ENCODE assay signal across 9 mouse cellular contexts in genomic region chr9:116468569-116469250, GRCm38 (mm10).
A peak's percentile ranks its signal among the peaks of the same experiment; 100 is the strongest.
DNase-seq lines count a peak whose midpoint lies in the region; ATAC-seq lines count a peak whose summit lies in the region.
"Had no signal": no experiment of that assay in that cellular context is flagged by ENCODE, and none has a peak within 500 bp of the region (broad histone marks: within the 10 kb centered on the region; RNA-seq: fewer than 3 reads in every experiment).

No protein-coding gene starts in this region.

- H3K4me1 ChIP-seq in forebrain, embryonic 14.5 days (ENCODE audit: control insufficient read depth, insufficient read depth, low read length), result no peaks in the 10 kb centered on the region
- peaks cover 6% of the 10 kb centered on the region for H3K4me1 ChIP-seq in forebrain, embryonic 12.5 days
- peaks cover 16% of the 10 kb centered on the region for H3K4me1 ChIP-seq in neural tube, embryonic 13.5 days (replicated peaks)

- H3K27ac ChIP-seq in forebrain, embryonic 14.5 days (ENCODE audit: low read depth, low read length), result no peak overlapping the region
- no peak overlapping the region for H3K27ac ChIP-seq in forebrain, embryonic 12.5 days
- H3K27ac ChIP-seq in neural tube, embryonic 13.5 days (replicated peaks), result peak overlapping the region; percentile 74

- peak; percentile 72 for DNase-seq in forebrain, embryonic 14.5 days (ENCODE audit: low spot score)
- no peak for DNase-seq in neural tube, embryonic 10.5 days (ENCODE audit: extremely low spot score, low spot score)
- DNase-seq in heart, postnatal 14 days, result peak; percentile 21 to 28
- DNase-seq in ovary, postnatal 36 days (ENCODE audit: low spot score), result peak; percentile 21
- no peak for DNase-seq in adipocyte (ENCODE audit: low spot score)
- no peak for DNase-seq in urinary bladder, postnatal 10 days (ENCODE audit: low spot score)

- H3K4me2 ChIP-seq in forebrain, embryonic 14.5 days (ENCODE audit: low read length), result no peak overlapping the region
- H3K4me2 ChIP-seq in forebrain, embryonic 12.5 days, result no peak overlapping the region
- 0 out of 2 replicates have a peak overlapping the region, but pooled peaks have one; percentile 9 for H3K4me2 ChIP-seq in neural tube, embryonic 13.5 days

- H3K4me3 ChIP-seq in forebrain, embryonic 14.5 days (ENCODE audit: low read depth, low read length), result no peak overlapping the region
- H3K4me3 ChIP-seq in forebrain, embryonic 12.5 days (replicated peaks), result no peak overlapping the region
- H3K4me3 ChIP-seq in neural tube, embryonic 13.5 days, result no peak overlapping the region

- 0 out of 2 replicates have a peak, but pooled peaks have one; percentile 42 for ATAC-seq in forebrain, embryonic 14.5 days
- ATAC-seq in forebrain, embryonic 12.5 days (ENCODE audit: low FRiP score), result no peak
- ATAC-seq in neural tube, embryonic 13.5 days (ENCODE audit: low read depth), result peak; percentile 19; the same call in 1 of the 2 replicates

- no peaks in the 10 kb centered on the region for H3K36me3 ChIP-seq in forebrain, embryonic 14.5 days (ENCODE audit: control insufficient read depth, insufficient read depth, low read length)
- H3K36me3 ChIP-seq in forebrain, embryonic 12.5 days (replicated peaks), result no peaks in the 10 kb centered on the region
- no peaks in the 10 kb centered on the region for H3K36me3 ChIP-seq in neural tube, embryonic 13.5 days
- H3K36me3 ChIP-seq: G1E had no signal

- no peaks in the 10 kb centered on the region for H3K27me3 ChIP-seq in forebrain, embryonic 14.5 days (replicated peaks; ENCODE audit: control insufficient read depth, insufficient read depth, low read length)
- no peaks in the 10 kb centered on the region for H3K27me3 ChIP-seq in forebrain, embryonic 12.5 days
- H3K27me3 ChIP-seq in neural tube, embryonic 13.5 days, result no peaks in the 10 kb centered on the region

- WGBS in forebrain, embryonic 14.5 days, result 24% methylated on average over 10 of the region's 10 CpGs
- 44% methylated on average over 10 of the region's 10 CpGs for WGBS in forebrain, embryonic 12.5 days
- 32% methylated on average over 10 of the region's 10 CpGs for WGBS in neural tube, embryonic 13.5 days

- intact Hi-C loops in heart, postnatal 14 days (cut with DNase I), result no loop called here

- H3K9me3 ChIP-seq in forebrain, embryonic 14.5 days (replicated peaks; ENCODE audit: control insufficient read depth, low read length), result 0 out of 2 replicates have a peak, but pooled peaks cover 3% of the 10 kb centered on the region
- no peaks in the 10 kb centered on the region for H3K9me3 ChIP-seq in forebrain, embryonic 12.5 days
- H3K9me3 ChIP-seq in neural tube, embryonic 13.5 days, result no peaks in the 10 kb centered on the region

- H3K9ac ChIP-seq in forebrain, embryonic 14.5 days (ENCODE audit: low read length), result no peak overlapping the region
- H3K9ac ChIP-seq in forebrain, embryonic 12.5 days, result no peak overlapping the region
- peak overlapping the region; percentile 17; the same call in 1 of the 2 replicates for H3K9ac ChIP-seq in neural tube, embryonic 13.5 days

Comparison
In these comparisons a context has a peak if more than half of its experiments do, and no peak if none do; other contexts are left out.
1. DNase-seq: peak in forebrain, embryonic 14.5 days (single experiment), heart, postnatal 14 days (2 of 2) and ovary, postnatal 36 days (single experiment); none in neural tube, embryonic 10.5 days (single experiment), adipocyte (single experiment) and urinary bladder, postnatal 10 days (single experiment).